Mouse (Mus musculus) CD4-positive helper T cell, adult 2 months (primary cell): ENCODE measurements around the gene Zfp13.
"Not testable (repeated sequence)": the region's sequence is repeated elsewhere in the genome, so short reads cannot be mapped to it uniquely, and the experiment has no call there.

Source experiments
- DNase-seq: peaks from one replicate; pipeline ENCODE4 v3.0.0-alpha.2; 2012; ENCODE audit warnings: low read depth, missing footprints, low spot score

Zfp13 gene

GRCm38 (mm10) chr17:23533591-23534490 is 65.4 kb downstream of the Zfp13 start:
- not testable (repeated sequence) for DNase-seq

DNA sequence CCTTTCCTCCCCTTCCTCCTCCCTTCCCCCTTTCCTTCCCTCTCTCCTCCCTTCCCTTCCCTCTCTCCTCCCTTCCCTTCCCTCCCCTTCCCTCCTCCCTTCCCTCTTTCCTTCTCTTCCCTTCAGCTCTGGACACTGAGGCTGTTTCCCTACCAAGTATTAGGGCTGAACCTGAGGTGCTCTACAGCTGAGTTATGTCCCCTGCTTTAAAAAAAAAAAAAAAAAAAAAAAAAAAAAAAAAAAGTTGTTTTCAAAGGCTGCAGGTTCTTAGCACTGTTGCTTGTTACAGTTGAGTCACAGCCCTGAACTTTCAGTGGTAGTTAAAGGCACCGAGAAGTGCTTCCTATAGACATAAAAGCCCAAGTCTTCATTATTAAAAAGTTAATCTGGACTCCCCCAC is 67.9 kb downstream of the Zfp13 start:
- DNase-seq, result not testable (repeated sequence)
